Mouse (Mus musculus) embryonic facial prominence, embryonic 12.5 days (tissue): ENCODE data around the gene Atp2a3. TPM values are rescaled to one million over a fixed set of nuclear protein-coding genes. Genes with fewer than 3 reads are reported as not detected.

Source experiments
- ATAC-seq: fragments of 200-750 bp; cut with Nextera tagmentation; 2 replicates; pipeline ENCODE4 v1.8.0; 2017; ENCODE audit not compliant: insufficient number of reproducible peaks, insufficient read depth, low FRiP score, low TSS enrichment
- H3K27ac ChIP-seq: fragments of 300-500 bp; sonication (generic); 2 replicates; pipeline ENCODE4 v1.5.1; 2016; ENCODE audit warnings: mild to moderate bottlenecking
- H3K27me3 ChIP-seq: fragments of 300-500 bp; sonication (generic); 2 replicates; pipeline ENCODE4 v1.6.1; 2016; ENCODE audit warnings: mild to moderate bottlenecking, moderate library complexity
- H3K36me3 ChIP-seq: fragments of 300-500 bp; sonication (generic); 2 replicates; pipeline ENCODE4 v1.6.1; 2016; ENCODE audit warnings: mild to moderate bottlenecking
- H3K4me1 ChIP-seq: fragments of 300-500 bp; sonication (generic); 2 replicates; pipeline ENCODE4 v1.6.1; 2016
- H3K4me2 ChIP-seq: fragments of 300-500 bp; sonication (generic); replicated peaks from 2 replicates; pipeline ENCODE4 v1.6.1; 2016; ENCODE audit warnings: mild to moderate bottlenecking, moderate library complexity
- H3K4me3 ChIP-seq: fragments of 300-500 bp; sonication (generic); 2 replicates; pipeline ENCODE4 v1.5.1; 2016; ENCODE audit warnings: mild to moderate bottlenecking
- H3K9ac ChIP-seq: fragments of 300-500 bp; sonication (generic); 2 replicates; pipeline ENCODE4 v1.6.1; 2016; ENCODE audit warnings: mild to moderate bottlenecking, moderate library complexity
- H3K9me3 ChIP-seq: fragments of 300-500 bp; sonication (generic); 2 replicates; pipeline ENCODE4 v1.6.1; 2016; ENCODE audit warnings: mild to moderate bottlenecking, moderate library complexity
- WGBS: fragments of 180-500 bp; shearing (Covaris S2); methylation state at CpG from one replicate; pipeline ENCODE4 v1.1.7; 2016; 5-methylcytosine and 5-hydroxymethylcytosine counted together
- polyA plus RNA-seq: library from polyadenylated mRNA; unstranded; fragments of >200 nt; fragmentation: Nextera tagmentation; extraction: Ambion mirVana; gene quantifications from 2 replicates; pipeline ENCODE4 v1.2.1, GENCODE M21; 2016

The Atp2a3 gene
- polyA plus RNA-seq: 1.3 and 2.3 TPM in 2 replicates

GRCm38 (mm10) chr11:72961072-72961980, at the start of gene Atp2a3:
TSS of gene Atp2a3 (plus strand) at chr11:72961169.
- no peak within 1 kb of the TSS for H3K27ac ChIP-seq
- H3K4me2 ChIP-seq: peak within 1 kb of the TSS; percentile 52
- no peak within 1 kb of the TSS for H3K9ac ChIP-seq
- peak within 1 kb of the TSS; percentile 37 for H3K4me3 ChIP-seq
- no peaks in the 10 kb centered on the region for H3K9me3 ChIP-seq
- WGBS: 3% methylated on average over 63 of the region's 70 CpGs
- ATAC-seq: no peak
- H3K4me1 ChIP-seq: peaks cover 10% of the 10 kb centered on the region
- H3K36me3 ChIP-seq: no peaks in the 10 kb centered on the region
- peaks cover 49% of the 10 kb centered on the region for H3K27me3 ChIP-seq

GRCm38 (mm10) chr11:72917299-72917996, 43.5 kb upstream of the Atp2a3 start:
- no peaks in the 10 kb centered on the region for H3K9me3 ChIP-seq
- peaks cover 76% of the 10 kb centered on the region for H3K36me3 ChIP-seq
- H3K27me3 ChIP-seq: no peaks in the 10 kb centered on the region
- no peak overlapping the region for H3K4me3 ChIP-seq
- no peak overlapping the region for H3K27ac ChIP-seq
- no peak for ATAC-seq
- 78% methylated on average over 7 of the region's 7 CpGs for WGBS
- H3K9ac ChIP-seq: no peak overlapping the region
- H3K4me2 ChIP-seq: no peak overlapping the region
- H3K4me1 ChIP-seq: no peaks in the 10 kb centered on the region

GRCm38 (mm10) chr11:72923116-72923515, 37.9 kb upstream of the Atp2a3 start:
- Histone ChIP-seq H3K36me3 (peaks cover 61% of the 10 kb centered on the region), H3K4me3 (no peak overlapping the region), H3K9me3 (no peaks in the 10 kb centered on the region), H3K4me2 (no peak overlapping the region), H3K27me3 (no peaks in the 10 kb centered on the region), H3K27ac (no peak overlapping the region), H3K9ac (no peak overlapping the region), H3K4me1 (no peaks in the 10 kb centered on the region)
- ATAC-seq: no peak
- 69% methylated on average over 4 of the region's 4 CpGs for whole genome bisulfite sequencing

GRCm38 (mm10) chr11:72924458-72924857, 36.5 kb upstream of the Atp2a3 start:
- H3K36me3 ChIP-seq: peaks cover 50% of the 10 kb centered on the region
- H3K9me3 ChIP-seq: no peaks in the 10 kb centered on the region
- WGBS: 76% methylated on average over 1 of the region's 1 CpGs
- H3K27me3 ChIP-seq: no peaks in the 10 kb centered on the region
- no peak overlapping the region for H3K4me2 ChIP-seq
- no peak overlapping the region for H3K27ac ChIP-seq
- no peak for ATAC-seq
- no peaks in the 10 kb centered on the region for H3K4me1 ChIP-seq
- no peak overlapping the region for H3K4me3 ChIP-seq
- H3K9ac ChIP-seq: no peak overlapping the region; the same call in 1 of the 2 replicates

- Histone ChIP-seq H3K4me3 (no peak overlapping the region), H3K9me3 (no peaks in the 10 kb centered on the region), H3K27me3 (no peaks in the 10 kb centered on the region), H3K4me1 (no peaks in the 10 kb centered on the region), H3K36me3 (peaks cover 46% of the 10 kb centered on the region), H3K4me2 (no peak overlapping the region), H3K9ac (no peak overlapping the region; the same call in 1 of the 2 replicates), H3K27ac (no peak overlapping the region)
- 70% methylated on average over 2 of the region's 2 CpGs for WGBS
- no peak for ATAC-seq
These were observed 35.9 kb upstream of the Atp2a3 start for GRCm38 (mm10) chr11:72925067-72925466.

GRCm38 (mm10) chr11:72926226-72926890, 34.6 kb upstream of the Atp2a3 start:
- ATAC-seq: peak; percentile 60; the same call in 1 of the 2 replicates
- Histone ChIP-seq H3K9ac (no peak overlapping the region), H3K36me3 (peaks cover 38% of the 10 kb centered on the region), H3K27me3 (no peaks in the 10 kb centered on the region), H3K4me1 (no peaks in the 10 kb centered on the region), H3K27ac (no peak overlapping the region), H3K4me2 (no peak overlapping the region), H3K4me3 (no peak overlapping the region), H3K9me3 (no peaks in the 10 kb centered on the region)
- WGBS: 51% methylated on average over 13 of the region's 13 CpGs

GRCm38 (mm10) chr11:72928516-72928915, 32.5 kb upstream of the Atp2a3 start:
- H3K27ac ChIP-seq: no peak overlapping the region
- H3K9ac ChIP-seq: no peak overlapping the region
- no peak overlapping the region for H3K4me2 ChIP-seq
- no peaks in the 10 kb centered on the region for H3K4me1 ChIP-seq
- no peaks in the 10 kb centered on the region for H3K9me3 ChIP-seq
- H3K36me3 ChIP-seq: peaks cover 27% of the 10 kb centered on the region
- ATAC-seq: no peak
- 75% methylated on average over 2 of the region's 2 CpGs for WGBS
- H3K4me3 ChIP-seq: no peak overlapping the region
- no peaks in the 10 kb centered on the region for H3K27me3 ChIP-seq

GRCm38 (mm10) chr11:72940208-72941143, 20.5 kb upstream of the Atp2a3 start:
- H3K27me3 ChIP-seq: no peaks in the 10 kb centered on the region
- ATAC-seq: no peak
- no peak overlapping the region for H3K9ac ChIP-seq
- H3K4me3 ChIP-seq: peak overlapping the region; percentile 27
- peak overlapping the region; percentile 31 for H3K4me2 ChIP-seq
- no peaks in the 10 kb centered on the region for H3K9me3 ChIP-seq
- H3K4me1 ChIP-seq: peaks cover 13% of the 10 kb centered on the region; the same call in 1 of the 2 replicates
- H3K27ac ChIP-seq: 0 out of 2 replicates have a peak overlapping the region, but pooled peaks have one; percentile 23
- H3K36me3 ChIP-seq: no peaks in the 10 kb centered on the region
- WGBS: 29% methylated on average over 20 of the region's 20 CpGs

- no peak overlapping the region for H3K27ac ChIP-seq
- H3K4me1 ChIP-seq: peaks cover 23% of the 10 kb centered on the region
- no peak overlapping the region for H3K4me3 ChIP-seq
- 0 out of 2 replicates have a peak, but pooled peaks cover 4% of the 10 kb centered on the region for H3K9me3 ChIP-seq
- no peaks in the 10 kb centered on the region for H3K36me3 ChIP-seq
- no peak for ATAC-seq
- WGBS: 47% methylated on average over 7 of the region's 7 CpGs
- no peak overlapping the region for H3K9ac ChIP-seq
- no peaks in the 10 kb centered on the region for H3K27me3 ChIP-seq
- no peak overlapping the region for H3K4me2 ChIP-seq
These were observed 15.8 kb upstream of the Atp2a3 start for GRCm38 (mm10) chr11:72944996-72945793.

- H3K4me2 ChIP-seq: no peak overlapping the region
- H3K27ac ChIP-seq: no peak overlapping the region
- no peaks in the 10 kb centered on the region for H3K36me3 ChIP-seq
- H3K4me1 ChIP-seq: peaks cover 23% of the 10 kb centered on the region
- no peak overlapping the region for H3K9ac ChIP-seq
- no peak overlapping the region for H3K4me3 ChIP-seq
- H3K27me3 ChIP-seq: no peaks in the 10 kb centered on the region
- H3K9me3 ChIP-seq: 0 out of 2 replicates have a peak, but pooled peaks cover 5% of the 10 kb centered on the region
- no peak for ATAC-seq
- WGBS: 50% methylated on average over 6 of the region's 6 CpGs
These were observed 15.0 kb upstream of the Atp2a3 start for GRCm38 (mm10) chr11:72945875-72946559.
